Mouse (Mus musculus) brain, embryonic 14.5 days (tissue): ENCODE measurements at regions not wholly inside any gene's neighbourhood (a gene's known extent, or its start where the extent isn't known, plus 50 kb on each side); places are given as distances from the start of the nearest gene placed in this dataset.
A peak's percentile ranks its signal among the peaks of the same experiment; 100 is the strongest.

ENCODE experiments used
- DNase-seq: peaks from one replicate; pipeline ENCODE4 v3.0.0-alpha.2; 2011; ENCODE audit warnings: low read depth
- CTCF ChIP-seq: fragments of 200-500 bp; IDR thresholded peaks from 2 replicates; pipeline ENCODE4 v1.5.1; 2012; ENCODE audit warnings: inconsistent platforms, mild to moderate bottlenecking, moderate library complexity, borderline replicate concordance; ENCODE audit not compliant: insufficient read depth, insufficient read length; ENCODE audit errors: extremely low read depth
- POLR2A ChIP-seq: fragments of 200-500 bp; IDR thresholded peaks from 2 replicates; pipeline ENCODE4 v1.6.1; 2012; ENCODE audit warnings: mild to moderate bottlenecking, inconsistent platforms, borderline replicate concordance; ENCODE audit not compliant: poor library complexity, insufficient read depth, insufficient read length, severe bottlenecking; ENCODE audit errors: extremely low read depth

- DNase-seq = no peak
- TF ChIP-seq POLR2A (no peak), CTCF (no peak)
Measured at GRCm38 (mm10) chr7:67836984-67837383, 77.4 kb upstream of the Synm start.

GRCm38 (mm10) chr7:67836117-67836949 is 76.8 kb upstream of the Synm start:
- peak; percentile 37 for DNase-seq
- TF ChIP-seq CTCF (no peak), POLR2A (no peak)

- TF ChIP-seq CTCF (peak; percentile 2; the same call in 1 of the 2 replicates), POLR2A (no peak)
- no peak for DNase-seq
Measured at GRCm38 (mm10) chr7:67831738-67832137, 72.2 kb upstream of the Synm start.

GRCm38 (mm10) chr7:67827386-67827785 is 67.8 kb upstream of the Synm start:
- no peak for TF ChIP-seq POLR2A
- no peak for TF ChIP-seq CTCF
- peak; percentile 32 for DNase-seq

- DNase-seq = peak; percentile 30
- TF ChIP-seq CTCF (no peak), POLR2A (no peak)
Measured at GRCm38 (mm10) chr7:67826936-67827335, 67.4 kb upstream of the Synm start.

GRCm38 (mm10) chr7:67826368-67826767 is 66.8 kb upstream of the Synm start:
- no peak for DNase-seq
- no peak for TF ChIP-seq POLR2A
- TF ChIP-seq CTCF = no peak

- TF ChIP-seq POLR2A = no peak
- TF ChIP-seq CTCF = no peak
- DNase-seq = no peak
Measured at GRCm38 (mm10) chr7:67825636-67826280, 66.2 kb upstream of the Synm start.

GRCm38 (mm10) chr7:67823943-67824645 is 64.6 kb upstream of the Synm start:
- TF ChIP-seq CTCF (no peak), POLR2A (no peak)
- DNase-seq = peak; percentile 71

- TF ChIP-seq POLR2A (no peak), CTCF (no peak)
- no peak for DNase-seq
Measured at GRCm38 (mm10) chr7:67819551-67819950, 60.0 kb upstream of the Synm start.

- TF ChIP-seq CTCF (no peak), POLR2A (no peak)
- DNase-seq = no peak
Measured at GRCm38 (mm10) chr7:67817556-67817955, 58.0 kb upstream of the Synm start.

GRCm38 (mm10) chr7:67814861-67815260 is 55.3 kb upstream of the Synm start:
- no peak for DNase-seq
- TF ChIP-seq CTCF = no peak
- TF ChIP-seq POLR2A = no peak
